Mouse (Mus musculus) hindbrain, embryonic 11.5 days (tissue): ENCODE data around the gene Slf1. TPM values are rescaled to one million over a fixed set of nuclear protein-coding genes. Genes with fewer than 3 reads are reported as not detected.

ENCODE experiments used
- ATAC-seq: fragments of 200-750 bp; cut with Nextera tagmentation; 2 replicates; pipeline ENCODE4 v1.8.0; 2017; ENCODE audit warnings: mild to moderate bottlenecking, moderate TSS enrichment, moderate library complexity; ENCODE audit not compliant: low FRiP score
- DNase-seq: peaks from one replicate; pipeline ENCODE4 v3.0.0-alpha.2; 2015; ENCODE audit warnings: low spot score
- H3K27ac ChIP-seq: fragments of 300-500 bp; sonication (generic); 2 replicates; pipeline ENCODE4 v1.5.1; 2014; ENCODE audit warnings: mild to moderate bottlenecking, low read depth, low read length
- H3K27me3 ChIP-seq: fragments of 300-500 bp; sonication (generic); 2 replicates; pipeline ENCODE4 v1.6.1; 2014; ENCODE audit warnings: mild to moderate bottlenecking, low read length, moderate library complexity, mixed read lengths; ENCODE audit not compliant: control insufficient read depth, insufficient read depth
- H3K36me3 ChIP-seq: fragments of 300-500 bp; sonication (generic); 2 replicates; pipeline ENCODE4 v1.6.1; 2014; ENCODE audit warnings: mild to moderate bottlenecking, low read length, moderate library complexity, mixed read lengths; ENCODE audit not compliant: control insufficient read depth, insufficient read depth
- H3K4me1 ChIP-seq: fragments of 300-500 bp; sonication (generic); replicated peaks from 2 replicates; pipeline ENCODE4 v1.6.1; 2014; ENCODE audit warnings: low read length, mixed read lengths; ENCODE audit not compliant: control insufficient read depth, insufficient read depth
- H3K4me2 ChIP-seq: fragments of 300-500 bp; sonication (generic); replicated peaks from 2 replicates; pipeline ENCODE4 v1.6.1; 2014; ENCODE audit warnings: mild to moderate bottlenecking, low read depth, low read length
- H3K4me3 ChIP-seq: fragments of 300-500 bp; sonication (generic); 2 replicates; pipeline ENCODE4 v1.5.1; 2014; ENCODE audit warnings: low read depth, low read length
- H3K9ac ChIP-seq: fragments of 300-500 bp; sonication (generic); 2 replicates; pipeline ENCODE4 v1.6.1; 2014; ENCODE audit warnings: low read depth, low read length
- H3K9me3 ChIP-seq: fragments of 300-500 bp; sonication (generic); 2 replicates; pipeline ENCODE4 v1.6.1; 2016; ENCODE audit warnings: low read length; ENCODE audit not compliant: control insufficient read depth
- WGBS: fragments of 180-500 bp; shearing (Covaris S2); extraction: QIAGEN DNeasy Blood & Tissue Kit; methylation state at CpG from one replicate; pipeline ENCODE4 v1.1.7; 2014; 5-methylcytosine and 5-hydroxymethylcytosine counted together
- polyA plus RNA-seq: library from polyadenylated mRNA; unstranded; fragments of >200 nt; fragmentation: Nextera tagmentation; extraction: Ambion mirVana; gene quantifications from 2 replicates; pipeline ENCODE4 v1.2.1, GENCODE M21; 2014

Gene Slf1
- polyA plus RNA-seq, 1 experiment from 2014 or later: 55.1 TPM

DNA sequence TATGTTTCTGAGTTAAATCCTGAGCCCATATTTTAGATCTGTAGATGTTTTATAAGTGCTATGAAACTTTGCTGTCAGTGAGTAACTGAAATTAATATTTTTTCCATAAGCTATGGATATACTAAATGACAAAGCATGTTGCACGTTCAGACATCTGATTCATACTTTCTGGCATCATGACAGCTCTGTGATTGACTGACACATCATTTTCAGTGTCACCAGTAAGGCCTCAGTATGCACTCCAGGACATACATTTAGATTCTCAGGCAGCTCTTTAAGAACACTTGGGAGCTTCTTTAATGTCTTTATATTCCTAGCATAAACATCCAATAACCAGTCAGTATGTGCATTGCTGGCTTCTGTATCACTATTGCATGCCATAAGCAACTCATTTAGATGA, 91.9 kb downstream of the Slf1 start:
- H3K9me3 ChIP-seq: no peaks in the 10 kb centered on the region
- no peak for DNase-seq
- no peak overlapping the region for H3K4me3 ChIP-seq
- H3K4me1 ChIP-seq: no peaks in the 10 kb centered on the region
- no peak overlapping the region for H3K4me2 ChIP-seq
- no peak for ATAC-seq
- no peak overlapping the region for H3K27ac ChIP-seq
- H3K27me3 ChIP-seq: no peaks in the 10 kb centered on the region
- no peaks in the 10 kb centered on the region for H3K36me3 ChIP-seq
- 89% methylated on average over 1 of the region's 1 CpGs for WGBS
- no peak overlapping the region for H3K9ac ChIP-seq

- Histone ChIP-seq H3K27ac (no peak overlapping the region), H3K9ac (no peak overlapping the region), H3K36me3 (no peaks in the 10 kb centered on the region), H3K9me3 (no peaks in the 10 kb centered on the region), H3K4me3 (no peak overlapping the region), H3K4me1 (no peaks in the 10 kb centered on the region), H3K27me3 (no peaks in the 10 kb centered on the region), H3K4me2 (no peak overlapping the region)
- no peak for DNase-seq
- WGBS: 73% methylated on average over 5 of the region's 5 CpGs
- ATAC-seq: no peak
Observed at GRCm38 (mm10) chr13:77029594-77029993, 105.7 kb downstream of the Slf1 start.

GRCm38 (mm10) chr13:77018851-77019250, 116.4 kb downstream of the Slf1 start:
- H3K9ac ChIP-seq: no peak overlapping the region
- H3K27me3 ChIP-seq: no peaks in the 10 kb centered on the region
- H3K4me2 ChIP-seq: no peak overlapping the region
- H3K9me3 ChIP-seq: no peaks in the 10 kb centered on the region
- H3K36me3 ChIP-seq: no peaks in the 10 kb centered on the region
- ATAC-seq: no peak
- H3K4me1 ChIP-seq: no peaks in the 10 kb centered on the region
- H3K27ac ChIP-seq: no peak overlapping the region
- no peak for DNase-seq
- H3K4me3 ChIP-seq: no peak overlapping the region
- 81% methylated on average over 2 of the region's 2 CpGs for whole genome bisulfite sequencing

- no peak overlapping the region for H3K4me3 ChIP-seq
- no peak for DNase-seq
- no peaks in the 10 kb centered on the region for H3K9me3 ChIP-seq
- H3K9ac ChIP-seq: no peak overlapping the region
- no peaks in the 10 kb centered on the region for H3K4me1 ChIP-seq
- ATAC-seq: no peak
- H3K27ac ChIP-seq: no peak overlapping the region
- H3K36me3 ChIP-seq: no peaks in the 10 kb centered on the region
- H3K27me3 ChIP-seq: no peaks in the 10 kb centered on the region
- H3K4me2 ChIP-seq: no peak overlapping the region
- WGBS: 84% methylated on average over 1 of the region's 1 CpGs
Observed at GRCm38 (mm10) chr13:77003684-77004083, 131.6 kb downstream of the Slf1 start.

GRCm38 (mm10) chr13:77002628-77003027, 132.6 kb downstream of the Slf1 start:
- Histone ChIP-seq H3K36me3 (no peaks in the 10 kb centered on the region), H3K4me2 (no peak overlapping the region), H3K4me3 (no peak overlapping the region), H3K27ac (no peak overlapping the region), H3K27me3 (no peaks in the 10 kb centered on the region), H3K9me3 (no peaks in the 10 kb centered on the region), H3K4me1 (no peaks in the 10 kb centered on the region), H3K9ac (no peak overlapping the region)
- DNase-seq: peak; percentile 6
- ATAC-seq: no peak
- 55% methylated on average over 3 of the region's 3 CpGs for WGBS

Other genes with a start within 250 kb of the Slf1 start
- 13.1 and 14.4 TPM in 2 replicates for gene 2210408I21Rik, start 67 bp upstream of the Slf1 start, polyA plus RNA-seq